Mouse (Mus musculus): ENCODE measurements around the gene Hnrnph1.

DNA sequence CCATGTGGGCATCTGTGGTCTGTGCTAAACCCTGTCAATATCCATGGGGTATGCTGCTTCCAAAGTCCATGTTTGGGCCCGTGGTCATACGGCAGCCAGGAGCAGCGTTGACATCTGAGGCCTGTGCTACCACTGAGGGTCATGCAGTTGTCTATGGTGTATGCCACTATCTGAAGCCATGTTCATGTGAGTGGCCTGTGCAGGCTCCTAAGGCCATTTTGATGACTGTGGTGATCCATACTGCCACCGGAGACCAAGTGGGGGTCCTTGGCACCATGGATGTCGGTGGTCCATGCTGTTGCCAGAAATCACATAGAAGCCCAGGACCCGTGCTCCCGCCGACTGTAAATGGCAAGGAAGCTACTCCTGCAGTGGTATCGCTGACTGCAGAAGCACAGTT is 9.3 kb upstream of the Hnrnph1 start:
- TF ChIP-seq POLR2A (IDR thresholded peaks at IDR 0.05; ENCODE audit: control insufficient read depth, low read depth, low read length), result no peak
- no peak for TF ChIP-seq CTCF (IDR thresholded peaks at IDR 0.05; ENCODE audit: control insufficient read depth, insufficient read depth, insufficient replicate concordance, low read depth, low read length)
